17 mouse cellular contexts compared by ENCODE assay signal in the genomic region with DNA sequence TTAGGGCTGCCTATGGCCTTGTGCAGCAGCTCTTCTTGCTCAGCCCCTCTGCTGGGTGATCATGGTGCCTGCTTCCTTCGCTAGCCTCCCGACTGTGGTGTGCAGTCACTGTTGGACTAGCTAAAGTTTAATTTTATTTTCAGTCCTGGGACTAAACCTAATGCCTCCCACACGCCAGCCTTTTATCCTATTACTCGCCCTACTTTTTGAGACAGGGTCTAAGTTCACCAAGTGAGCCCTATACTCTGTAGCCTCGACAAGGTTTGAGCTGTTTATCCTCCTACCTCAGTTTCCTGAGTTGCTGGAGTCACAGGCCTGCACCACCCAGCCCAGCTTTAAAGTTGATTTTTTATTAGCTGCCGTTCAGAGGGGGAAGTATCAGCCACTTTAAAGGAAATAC. TPM values are rescaled to one million over a fixed set of nuclear protein-coding genes. Genes with fewer than 3 reads are reported as not detected.
DNase-seq lines count a peak whose midpoint lies in the region; ATAC-seq lines count a peak whose summit lies in the region.
"Had no signal": no experiment of that assay in that cellular context is flagged by ENCODE, and none has a peak within 500 bp of the region (broad histone marks: within the 10 kb centered on the region; RNA-seq: fewer than 3 reads in every experiment).

No protein-coding gene starts in this region.

- ATAC-seq in intestine, embryonic 16.5 days: no peak
- ATAC-seq in kidney, embryonic 16.5 days (ENCODE audit: low FRiP score, low TSS enrichment): peak; percentile 54
- ATAC-seq in limb, embryonic 13.5 days (ENCODE audit: low FRiP score, low read depth): no peak
- ATAC-seq: forebrain, postnatal 0 days; midbrain, embryonic 13.5 days had no signal

- peak; percentile 67 for DNase-seq in kidney, adult 11 months
- DNase-seq in kidney, postnatal 10 days: no peak
- no peak for DNase-seq in layer of hippocampus, adult 11-12 months (ENCODE audit: low spot score)
- no peak for DNase-seq in layer of hippocampus, adult 9-10 months (ENCODE audit: low spot score)
- DNase-seq: adrenal gland, adult 2 months; forebrain, postnatal 0 days; gastrocnemius, postnatal 10 days; layer of hippocampus, postnatal 36 days; thymus, postnatal 36 days had no signal

- H3K4me2 ChIP-seq in intestine, embryonic 16.5 days (ENCODE audit: low read depth, low read length): no peak overlapping the region
- no peak overlapping the region; the same call in 1 of the 2 replicates for H3K4me2 ChIP-seq in kidney, embryonic 16.5 days (replicated peaks; ENCODE audit: low read depth, low read length)
- H3K4me2 ChIP-seq in limb, embryonic 13.5 days (replicated peaks): no peak overlapping the region
- H3K4me2 ChIP-seq: embryonic facial prominence, embryonic 12.5 days; hindbrain, embryonic 13.5 days; liver, embryonic 15.5 days; midbrain, embryonic 13.5 days; neural tube, embryonic 15.5 days had no signal

- peak overlapping the region; percentile 39; the same call in 1 of the 2 replicates for H3K27ac ChIP-seq in intestine, embryonic 16.5 days (ENCODE audit: low read length)
- H3K27ac ChIP-seq in kidney, embryonic 16.5 days (ENCODE audit: low read length): peak overlapping the region; percentile 96
- H3K27ac ChIP-seq in limb, embryonic 13.5 days: peak overlapping the region; percentile 52; the same call in 1 of the 2 replicates
- H3K27ac ChIP-seq: embryonic facial prominence, embryonic 12.5 days; hindbrain, embryonic 13.5 days; liver, embryonic 15.5 days; midbrain, embryonic 13.5 days; neural tube, embryonic 15.5 days had no signal

- no peaks in the 10 kb centered on the region for H3K9me3 ChIP-seq in intestine, embryonic 16.5 days (ENCODE audit: control insufficient read depth, low read length)
- no peaks in the 10 kb centered on the region for H3K9me3 ChIP-seq in kidney, embryonic 16.5 days (ENCODE audit: low read length)
- no peaks in the 10 kb centered on the region for H3K9me3 ChIP-seq in limb, embryonic 13.5 days
- H3K9me3 ChIP-seq: embryonic facial prominence, embryonic 12.5 days; hindbrain, embryonic 13.5 days; liver, embryonic 15.5 days; midbrain, embryonic 13.5 days; neural tube, embryonic 15.5 days had no signal

- no peak overlapping the region for H3K4me3 ChIP-seq in intestine, embryonic 16.5 days (ENCODE audit: low read length)
- no peak overlapping the region for H3K4me3 ChIP-seq in kidney, embryonic 16.5 days (ENCODE audit: low read length)
- no peak overlapping the region for H3K4me3 ChIP-seq in limb, embryonic 13.5 days
- H3K4me3 ChIP-seq: embryonic facial prominence, embryonic 12.5 days; hindbrain, embryonic 13.5 days; liver, embryonic 15.5 days; midbrain, embryonic 13.5 days; neural tube, embryonic 15.5 days had no signal

- H3K4me1 ChIP-seq in intestine, embryonic 16.5 days (ENCODE audit: control insufficient read depth, insufficient read depth, low read length): peaks cover 8% of the 10 kb centered on the region
- H3K4me1 ChIP-seq in kidney, embryonic 16.5 days (ENCODE audit: insufficient read depth, low read length): peaks cover 50% of the 10 kb centered on the region
- peaks cover 25% of the 10 kb centered on the region for H3K4me1 ChIP-seq in limb, embryonic 13.5 days
- H3K4me1 ChIP-seq: embryonic facial prominence, embryonic 12.5 days; hindbrain, embryonic 13.5 days; midbrain, embryonic 13.5 days had no signal

- no peaks in the 10 kb centered on the region for H3K27me3 ChIP-seq in intestine, embryonic 16.5 days (replicated peaks; ENCODE audit: control insufficient read depth, insufficient read depth, low read length)
- no peaks in the 10 kb centered on the region for H3K27me3 ChIP-seq in kidney, embryonic 16.5 days (ENCODE audit: insufficient read depth, low read length)
- H3K27me3 ChIP-seq in limb, embryonic 13.5 days: no peaks in the 10 kb centered on the region
- H3K27me3 ChIP-seq: embryonic facial prominence, embryonic 12.5 days; hindbrain, embryonic 13.5 days; liver, embryonic 15.5 days; midbrain, embryonic 13.5 days; neural tube, embryonic 15.5 days had no signal

- no peaks in the 10 kb centered on the region; the same call in 1 of the 2 replicates for H3K36me3 ChIP-seq in intestine, embryonic 16.5 days (ENCODE audit: control insufficient read depth, insufficient read depth, low read length)
- H3K36me3 ChIP-seq in kidney, embryonic 16.5 days (ENCODE audit: insufficient read depth, low read length): peaks cover 14% of the 10 kb centered on the region; the same call in 1 of the 2 replicates
- H3K36me3 ChIP-seq in limb, embryonic 13.5 days: peaks cover 51% of the 10 kb centered on the region
- H3K36me3 ChIP-seq: embryonic facial prominence, embryonic 12.5 days; hindbrain, embryonic 13.5 days; midbrain, embryonic 13.5 days had no signal

- H3K9ac ChIP-seq in intestine, embryonic 16.5 days (ENCODE audit: low read depth, low read length): no peak overlapping the region
- H3K9ac ChIP-seq in kidney, embryonic 16.5 days (replicated peaks; ENCODE audit: low read length): peak overlapping the region; percentile 37
- no peak overlapping the region for H3K9ac ChIP-seq in limb, embryonic 13.5 days
- H3K9ac ChIP-seq: embryonic facial prominence, embryonic 12.5 days; forebrain, postnatal 0 days; hindbrain, embryonic 13.5 days; liver, embryonic 15.5 days; midbrain, embryonic 13.5 days; neural tube, embryonic 15.5 days had no signal

- WGBS in intestine, embryonic 16.5 days: 71% methylated on average over 6 of the region's 6 CpGs
- 17% methylated on average over 6 of the region's 6 CpGs for WGBS in kidney, embryonic 16.5 days
- 49% methylated on average over 6 of the region's 6 CpGs for WGBS in limb, embryonic 13.5 days

RNA-seq across cellular contexts. Expression of a gene that starts 27.3 kb away (rescaled TPM):
- 13.7 and 14.9 TPM in 2 replicates for polyA plus RNA-seq in intestine, embryonic 16.5 days (2015; fragmentation: Nextera tagmentation; extraction: Ambion mirVana)
- polyA plus RNA-seq in kidney, embryonic 16.5 days (2015; fragmentation: Nextera tagmentation; extraction: Ambion mirVana): 53.7 and 56.3 TPM in 2 replicates
- 31.6 and 35.2 TPM in 2 replicates for polyA plus RNA-seq in limb, embryonic 13.5 days (2015; fragmentation: Nextera tagmentation; extraction: Ambion mirVana)

Comparison
In these comparisons a context has a peak if more than half of its experiments do, and no peak if none do; other contexts are left out.
1. H3K27ac ChIP-seq: peak in every context shown above with its lines; median percentile 96 in kidney, embryonic 16.5 days; 52 in limb, embryonic 13.5 days; 39 in intestine, embryonic 16.5 days.